Mouse (Mus musculus): Measurements from ENCODE around the gene Pgbd1. TPM values are rescaled to one million over a fixed set of nuclear protein-coding genes. Genes with fewer than 3 reads are reported as not detected.

Gene Pgbd1
- total and polyA plus RNA-seq, 3 experiments = 3.9 to 7.4 (median 4.0) TPM

DNA sequence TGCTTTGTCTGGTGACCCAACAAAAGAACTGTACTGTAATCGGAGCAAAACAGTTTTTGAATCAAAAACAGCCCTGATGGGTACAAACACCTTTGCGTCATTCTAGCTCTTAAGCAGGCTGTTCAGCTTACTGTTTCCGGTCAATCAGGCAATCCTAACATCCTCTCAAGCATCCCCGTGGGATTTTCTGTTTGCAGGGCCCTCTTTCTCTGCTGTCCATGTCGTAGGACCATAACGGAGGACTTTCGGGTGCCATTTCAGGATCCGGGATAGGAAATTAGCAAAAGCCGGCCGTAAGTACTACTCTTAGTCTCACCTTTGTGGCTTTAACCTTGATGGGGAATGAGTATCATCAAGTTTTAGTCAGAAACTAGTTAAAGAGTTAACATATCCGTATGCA, 33.5 kb downstream of the Pgbd1 start:
- no peak overlapping the region for H3K4me2 ChIP-seq (ENCODE audit: insufficient read depth, low read depth, poor library complexity, severe bottlenecking)
- DNase-seq (ENCODE audit: extremely low read depth) = no peak
- TF ChIP-seq JUND (conservative IDR thresholded peaks at IDR 0.05; ENCODE audit: low read depth, low read length) = no peak
- no peak for TF ChIP-seq MXI1 (IDR thresholded peaks at IDR 0.05; ENCODE audit: low read depth, low read length)
- TF ChIP-seq CHD1 (IDR thresholded peaks at IDR 0.05; ENCODE audit: low read depth, low read length) = no peak
- TF ChIP-seq BHLHE40 (IDR thresholded peaks at IDR 0.05; ENCODE audit: low read depth, low read length) = no peak
- TF ChIP-seq ELF1 (IDR thresholded peaks at IDR 0.05; ENCODE audit: low read depth, low read length) = no peak
- no peak for TF ChIP-seq SIN3A (IDR thresholded peaks at IDR 0.05; ENCODE audit: low read length)
- TF ChIP-seq MYC (IDR thresholded peaks at IDR 0.05; ENCODE audit: low read depth, low read length) = no peak
- no peak for TF ChIP-seq KAT2A (IDR thresholded peaks at IDR 0.05; ENCODE audit: insufficient replicate concordance, low read length)
- no peak for TF ChIP-seq MAX (IDR thresholded peaks at IDR 0.05; ENCODE audit: low read length)
- no peak for TF ChIP-seq EP300 (IDR thresholded peaks at IDR 0.05; ENCODE audit: low read length)
- no peak for TF ChIP-seq RAD21 (IDR thresholded peaks at IDR 0.05; ENCODE audit: low read depth, low read length)
- no peak for TF ChIP-seq MAZ (IDR thresholded peaks at IDR 0.05; ENCODE audit: low read depth, low read length)
- TF ChIP-seq CHD2 (IDR thresholded peaks at IDR 0.05; ENCODE audit: low read length) = no peak
- TF ChIP-seq USF2 (conservative IDR thresholded peaks at IDR 0.05; ENCODE audit: low read depth, low read length) = no peak
- no peak for TF ChIP-seq PAX5 (IDR thresholded peaks at IDR 0.05; ENCODE audit: low read length)
- no peak for TF ChIP-seq TBP (conservative IDR thresholded peaks at IDR 0.05; ENCODE audit: low read depth, low read length)
- no peak for TF ChIP-seq TCF12 (IDR thresholded peaks at IDR 0.05; ENCODE audit: low read depth, low read length)
- TF ChIP-seq E2F4 (IDR thresholded peaks at IDR 0.05; ENCODE audit: insufficient replicate concordance, low read depth, low read length) = no peak
- H3K4me1 ChIP-seq (ENCODE audit: control insufficient read depth in 1 of 2, insufficient read depth in 2 of 2) = peaks cover 0 to 3% of the 10 kb centered on the region in 2 experiments; a peak in 1 of 4 replicates
- no peak overlapping the region for H3K27ac ChIP-seq (ENCODE audit: insufficient read depth, low read depth)
- H3K4me3 ChIP-seq (replicated peaks in 1 of 3; ENCODE audit: low read depth in 2 of 3, low read length in 2 of 3, poor library complexity in 1 of 3) = no peak overlapping the region
- in situ Hi-C loops (cut with MboI; ENCODE audit: low pct_ligation_motif_present, low pct_unique_long_range_greater_than_20kb, low sequenced_read_pairs) = loop anchor here (10.0 to 25.0 kb wide), 2 partner anchors 47 to 605 kb away; partner anchors contain the start of genes Prss16 and Zscan26
- dilution Hi-C loops (cut with MboI; ENCODE audit: extremely low pct_ligation_motif_present, extremely low pct_unique_long_range_greater_than_20kb, low sequenced_read_pairs) = no loop called here
- H3K36me3 ChIP-seq (replicated peaks in 1 of 2; ENCODE audit: control insufficient read depth in 1 of 2, insufficient read depth in 1 of 2, low read length in 1 of 2) = no peaks in the 10 kb centered on the region
- H3K27me3 ChIP-seq (replicated peaks) = no peaks in the 10 kb centered on the region
- no peaks in the 10 kb centered on the region for H3K9me3 ChIP-seq (replicated peaks; ENCODE audit: low read length)
- H3K79me2 ChIP-seq (replicated peaks; ENCODE audit: control insufficient read depth, extremely low read depth, insufficient read depth, poor library complexity, severe bottlenecking) = no peaks in the 10 kb centered on the region
- H3K9ac ChIP-seq (ENCODE audit: insufficient read depth, low read depth) = no peak overlapping the region

- in situ Hi-C loops (cut with MboI; ENCODE audit: low pct_ligation_motif_present, low pct_unique_long_range_greater_than_20kb, low sequenced_read_pairs) (loop anchor here (10.0 to 25.0 kb wide), 2 partner anchors 52 to 609 kb away; partner anchors contain the start of genes Prss16 and Zscan26), dilution Hi-C loops (cut with MboI; ENCODE audit: extremely low pct_ligation_motif_present, extremely low pct_unique_long_range_greater_than_20kb, low sequenced_read_pairs) (no loop called here)
- Histone ChIP-seq H3K27ac (ENCODE audit: insufficient read depth, low read depth) (no peak overlapping the region), H3K27me3 (replicated peaks) (no peaks in the 10 kb centered on the region), H3K36me3 (replicated peaks in 1 of 2; ENCODE audit: control insufficient read depth in 1 of 2, insufficient read depth in 1 of 2, low read length in 1 of 2) (peaks cover 17 to 26% of the 10 kb centered on the region in 2 experiments), H3K4me3 (replicated peaks in 1 of 3; ENCODE audit: low read depth in 2 of 3, low read length in 2 of 3, poor library complexity in 1 of 3) (peak overlapping the region in 2 of 3 experiments; percentile 75 to 76), H3K9me3 (replicated peaks; ENCODE audit: low read length) (no peaks in the 10 kb centered on the region), H3K4me1 (ENCODE audit: control insufficient read depth in 1 of 2, insufficient read depth in 2 of 2) (peaks cover 0 to 34% of the 10 kb centered on the region in 2 experiments; a peak in 2 of 4 replicates), H3K4me2 (ENCODE audit: insufficient read depth, low read depth, poor library complexity, severe bottlenecking) (no peak overlapping the region), H3K79me2 (replicated peaks; ENCODE audit: control insufficient read depth, extremely low read depth, insufficient read depth, poor library complexity, severe bottlenecking) (peaks cover 18% of the 10 kb centered on the region), H3K9ac (ENCODE audit: insufficient read depth, low read depth) (peak overlapping the region; percentile 96; the same call in 1 of the 2 replicates)
- DNase-seq (ENCODE audit: extremely low read depth) = no peak
- TF ChIP-seq SMC3 (IDR thresholded peaks at IDR 0.05; ENCODE audit: low read depth, low read length) = no peak
- 0 out of 2 replicates have a peak, but pooled peaks have one; percentile 18 for TF ChIP-seq CHD1 (IDR thresholded peaks at IDR 0.05; ENCODE audit: low read depth, low read length)
Measured at GRCm38 (mm10) chr13:21402848-21403247, 38.0 kb downstream of the Pgbd1 start.

All from CH12.LX (cell line).